Mouse (Mus musculus): ENCODE data around the gene Cdh3.

DNA sequence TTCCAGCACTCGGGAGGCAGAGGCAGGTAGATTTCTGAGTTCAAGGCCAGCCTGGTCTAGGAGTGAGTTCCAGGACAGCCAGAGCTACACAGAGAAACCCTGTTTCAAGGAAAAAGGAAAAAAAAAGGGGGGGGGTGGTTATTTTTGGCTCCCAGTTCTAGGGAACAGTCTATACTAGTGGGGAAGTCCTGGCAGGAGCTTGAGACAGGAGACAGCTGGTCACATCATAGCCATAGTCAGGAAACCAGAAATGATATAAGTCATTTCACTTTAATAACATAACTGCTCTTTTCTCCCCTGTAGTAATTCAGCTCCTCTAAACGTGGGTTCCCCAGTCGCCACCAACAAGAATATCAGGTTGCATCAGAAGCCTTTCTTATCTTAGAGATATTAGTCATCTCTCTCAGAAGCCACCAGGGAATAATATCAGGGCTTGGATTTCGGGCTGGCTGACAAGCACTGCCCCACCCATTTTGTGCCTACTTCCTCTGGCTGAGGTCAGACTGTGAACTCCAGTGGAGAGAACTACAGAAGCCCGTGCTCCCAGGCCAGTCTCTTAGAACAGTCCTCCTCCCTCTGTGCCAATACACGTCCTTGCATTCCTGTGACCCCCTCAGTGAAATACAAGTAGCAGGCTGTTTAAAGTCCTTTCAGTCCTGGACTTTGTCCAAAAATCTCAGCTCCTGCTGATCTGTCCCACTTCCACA lies 66.3 kb downstream of the Cdh3 start:
- TF ChIP-seq POLR2A (IDR thresholded peaks at IDR 0.05; ENCODE audit: low read depth, low read length), result no peak
- no peak for TF ChIP-seq EP300 (IDR thresholded peaks at IDR 0.05; ENCODE audit: low read length)
- TF ChIP-seq TCF12 (IDR thresholded peaks at IDR 0.05; ENCODE audit: low read depth, low read length), result no peak
- TF ChIP-seq CTCF (conservative IDR thresholded peaks at IDR 0.05 in 1 of 2, IDR thresholded peaks at IDR 0.05 in 1 of 2; ENCODE audit: low read depth in 2 of 2, low read length in 2 of 2), result no peak

Data from CH12.LX (cell line).